Mouse (Mus musculus) C2C12 (cell line): ENCODE measurements around the gene Tet2.

Experiments used
- CTCF ChIP-seq: IDR thresholded peaks from one replicate; pipeline ENCODE4 v1.5.1; 2011; ENCODE audit not compliant: control insufficient read depth, insufficient read depth, insufficient read length
- MAX ChIP-seq: IDR thresholded peaks from one replicate; pipeline ENCODE4 v1.6.1; 2011; ENCODE audit warnings: mild to moderate bottlenecking, control low read depth
- MYOD1 ChIP-seq: IDR thresholded peaks from one replicate; pipeline ENCODE4 v1.6.1; 2011; ENCODE audit warnings: low read depth; ENCODE audit not compliant: control insufficient read depth, insufficient read length
- MYOG ChIP-seq: IDR thresholded peaks from one replicate; pipeline ENCODE4 v1.6.1; 2011; ENCODE audit not compliant: control insufficient read depth, insufficient read length; ENCODE audit errors: extremely low read depth

- TF ChIP-seq CTCF (no peak), MYOD1 (no peak), MAX (no peak), MYOG (no peak)
These were observed 30.6 kb downstream of the Tet2 start for GRCm38 (mm10) chr3:133514290-133514689.
